Mouse (Mus musculus) cerebellum, adult (tissue): ENCODE results near the gene BC024978.
A peak's percentile ranks its signal among the peaks of the same experiment; 100 is the strongest.
"Not testable (repeated sequence)": the region's sequence is repeated elsewhere in the genome, so short reads cannot be mapped to it uniquely, and the experiment has no call there.

Experiments
- ATAC-seq: cut with Nextera tagmentation; 2 replicates; pipeline ENCODE4 v1.9.2; 2017; ENCODE audit warnings: mild to moderate bottlenecking, moderate library complexity, mixed read lengths; ENCODE audit not compliant: insufficient number of reproducible peaks, low FRiP score, low TSS enrichment

The BC024978 gene

DNA sequence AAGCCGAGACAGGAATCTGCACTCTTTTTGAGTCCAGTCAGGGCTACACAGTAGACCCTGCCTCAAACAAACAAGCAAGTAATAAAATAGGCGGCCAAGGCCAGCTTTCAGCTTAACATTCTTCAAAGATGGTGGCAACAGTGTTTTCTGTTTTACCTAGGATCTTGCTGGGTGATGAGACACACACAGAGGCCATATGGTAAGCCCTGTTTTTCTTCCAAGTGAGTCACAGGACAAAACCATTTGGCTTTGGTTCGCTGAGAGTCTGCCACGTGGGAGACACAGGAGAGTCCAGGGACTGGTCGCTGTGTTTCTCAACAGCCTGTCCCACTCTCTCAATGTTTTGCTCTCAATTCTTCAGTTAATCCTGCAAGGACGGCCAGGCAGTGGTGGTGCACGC lies 23.0 kb downstream of the BC024978 start:
- no peak; the same call in 1 of the 2 replicates for ATAC-seq

DNA sequence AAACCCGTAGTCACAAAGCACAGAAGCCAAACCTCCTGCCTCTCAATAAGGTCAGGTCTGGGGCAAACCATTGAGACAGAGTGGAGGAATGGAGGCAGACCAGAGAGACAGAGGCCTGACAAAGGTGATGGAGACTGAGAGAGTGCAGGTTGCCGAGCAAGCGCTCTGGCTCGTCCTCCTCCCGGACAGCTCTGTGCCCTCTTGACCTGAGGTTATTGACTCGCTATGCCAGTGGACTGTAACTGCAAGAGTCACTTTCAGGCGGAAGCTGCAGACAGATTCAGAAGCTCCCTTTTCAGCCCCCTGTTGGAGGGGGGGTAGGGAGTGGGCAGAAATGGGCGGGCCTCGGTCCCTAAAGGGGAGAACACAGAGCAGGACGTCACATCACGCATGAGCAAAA lies 24.4 kb downstream of the BC024978 start:
- no peak for ATAC-seq

DNA sequence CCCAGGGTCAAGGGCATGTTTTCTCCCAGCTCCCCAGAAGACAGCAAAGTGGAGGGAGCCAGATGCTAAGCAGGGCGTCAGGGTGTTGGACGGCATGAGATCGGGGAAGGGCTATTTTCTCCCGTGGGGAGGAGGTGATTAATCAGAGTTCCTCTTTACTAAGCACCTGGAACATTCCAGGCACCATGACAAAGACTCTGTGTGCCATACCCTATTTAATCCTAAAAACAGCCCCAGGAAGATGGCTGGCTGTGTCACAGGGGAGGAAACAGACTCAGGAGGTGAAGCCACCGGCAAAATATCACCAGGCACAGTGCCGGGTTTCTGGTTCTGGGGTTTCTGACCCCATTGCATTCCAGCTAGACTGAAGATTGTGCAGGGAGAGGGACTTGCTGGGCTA lies 26.4 kb downstream of the BC024978 start:
- no peak for ATAC-seq

DNA sequence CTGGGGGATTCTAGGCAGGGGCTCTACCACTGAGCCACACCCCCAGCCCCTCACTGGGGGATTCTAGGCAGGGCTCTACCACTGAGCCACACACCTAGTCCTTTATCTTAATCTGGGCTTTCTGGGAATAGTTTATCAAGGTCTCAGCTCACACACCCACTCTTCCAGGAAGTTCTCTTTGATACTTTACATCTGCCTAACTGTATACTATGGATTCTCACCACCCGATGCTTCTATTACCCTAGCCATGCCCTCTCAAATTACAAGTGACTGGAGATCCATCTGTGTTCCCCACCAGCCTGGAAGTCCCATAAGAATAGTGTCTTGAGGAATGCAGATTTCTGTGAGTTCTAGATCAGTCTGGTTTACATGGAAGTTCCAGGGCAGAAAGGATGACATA lies 27.0 kb downstream of the BC024978 start:
- no peak for ATAC-seq

DNA sequence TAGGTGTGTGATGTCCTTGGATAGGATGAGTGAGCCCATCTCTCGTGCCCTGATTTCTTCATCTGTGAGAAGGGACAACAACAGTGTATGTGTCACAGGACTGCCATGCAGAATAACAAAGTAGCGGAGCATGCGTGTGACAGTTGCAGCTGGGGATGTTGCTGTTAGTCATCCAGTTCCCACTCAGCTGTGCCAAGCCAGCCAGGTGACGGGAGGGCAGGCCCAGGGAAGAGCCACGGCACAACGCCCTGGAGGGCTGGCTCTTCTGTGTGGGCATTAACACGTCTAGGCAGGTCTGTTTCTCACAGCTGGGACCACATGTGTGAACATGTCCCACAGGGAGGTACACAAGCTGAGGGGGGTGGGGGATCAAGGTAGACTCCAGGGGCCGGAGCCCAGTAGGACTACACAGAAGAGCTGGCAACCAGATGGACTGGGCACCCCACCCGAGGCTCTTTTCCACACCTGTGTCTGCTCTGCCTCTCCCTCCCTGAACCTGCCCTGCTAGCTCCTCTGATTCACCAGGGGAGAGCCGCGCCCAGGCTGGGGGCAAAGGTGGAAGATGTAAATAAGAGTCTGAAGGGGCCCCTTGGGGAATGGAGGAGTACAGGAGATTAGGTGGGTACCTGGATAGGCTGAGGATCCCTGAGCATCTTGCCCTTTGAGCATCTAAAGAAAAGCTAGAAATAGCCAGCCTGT lies 29.4 kb downstream of the BC024978 start:
- no peak for ATAC-seq

DNA sequence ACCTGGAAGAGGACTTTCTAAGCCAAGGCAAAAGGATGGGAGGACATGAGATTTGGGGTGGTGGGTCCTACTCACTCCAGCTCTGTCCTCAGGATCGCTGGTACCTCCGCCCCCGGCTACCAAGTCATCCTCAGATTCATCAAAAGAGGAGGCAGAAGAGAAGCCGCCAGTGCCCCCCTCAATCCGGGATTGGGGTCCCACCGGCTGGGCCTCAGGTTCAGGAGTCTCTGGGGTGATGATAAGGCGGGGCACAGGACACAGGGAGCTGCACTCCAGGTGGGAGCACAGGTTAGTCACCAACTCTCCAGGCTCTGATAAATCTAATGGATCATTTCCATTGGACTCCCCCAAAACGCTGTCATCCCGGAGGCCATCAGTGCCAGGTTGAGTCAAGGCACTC lies 31.7 kb downstream of the BC024978 start:
- no peak for ATAC-seq

DNA sequence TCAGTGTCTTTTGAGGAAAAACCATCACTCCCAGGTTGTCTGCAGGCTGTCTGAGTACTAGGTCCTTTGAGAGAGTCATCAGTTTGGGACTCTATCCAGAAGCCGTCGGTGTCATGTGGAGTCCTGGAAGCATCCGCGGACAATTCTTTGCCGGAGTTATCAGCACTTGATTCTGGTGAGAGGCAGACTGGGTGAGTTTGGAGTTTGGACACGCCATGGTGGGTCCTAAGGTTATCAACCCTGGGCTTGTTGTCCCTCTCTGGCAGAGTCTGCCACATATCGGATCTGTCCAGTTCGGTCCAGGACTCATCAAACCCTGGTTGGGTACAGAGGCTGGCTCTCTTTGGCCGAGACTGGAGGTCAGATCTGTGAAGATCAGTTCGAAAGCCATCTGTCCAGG lies 32.1 kb downstream of the BC024978 start:
- peak; percentile 12; the same call in 1 of the 2 replicates for ATAC-seq

DNA sequence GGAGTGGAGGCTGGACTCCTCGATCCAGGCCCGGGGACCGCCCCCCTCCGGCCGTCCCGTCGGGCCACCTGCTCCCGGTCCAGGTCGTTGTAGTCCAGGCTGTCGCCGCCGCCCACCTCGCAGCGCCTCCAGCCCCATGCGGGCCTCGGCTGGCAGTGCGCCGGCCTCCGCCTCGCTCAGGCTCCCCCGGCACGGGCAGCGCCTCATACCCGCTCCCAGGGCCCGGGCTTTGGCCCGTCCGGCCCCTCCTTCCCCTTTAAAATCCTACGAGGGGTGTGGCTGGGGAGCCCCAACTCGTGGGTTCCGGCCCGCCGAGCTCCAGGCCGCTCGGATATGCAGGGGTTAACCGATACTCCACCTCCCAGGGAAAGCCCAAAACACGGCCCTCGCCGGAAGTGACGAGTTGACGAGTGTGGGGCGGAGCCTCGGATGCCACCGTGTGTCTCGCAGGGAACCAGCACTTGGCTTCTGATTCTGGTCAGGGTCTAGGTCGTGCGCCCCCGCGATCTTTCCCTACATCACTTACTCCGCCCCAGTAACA lies 32.8 kb downstream of the BC024978 start, which contains the start of gene Itpkc:
Itpkc (minus strand) TSS at position 381 of the 541 bp plus-strand sequence.
- peak; percentile 75 for ATAC-seq

DNA sequence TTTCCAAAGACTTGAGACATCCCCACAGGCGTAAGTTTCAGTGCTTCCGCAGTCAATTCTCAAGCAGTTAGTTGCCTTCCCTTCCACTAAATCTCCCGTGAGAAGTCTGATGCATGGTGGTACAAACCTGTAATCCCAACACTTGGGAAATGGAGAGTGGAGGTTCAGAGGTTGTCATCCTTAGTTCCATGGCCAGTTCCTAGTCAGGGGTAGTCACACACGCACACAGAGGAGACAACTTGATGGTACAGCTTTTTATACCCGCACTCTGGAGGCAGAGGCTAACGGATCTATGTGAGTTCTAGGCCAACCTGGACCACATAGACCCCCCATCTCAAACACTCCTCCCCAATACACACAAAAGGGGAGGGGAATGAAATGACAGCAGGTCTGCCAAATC lies 33.3 kb downstream of the BC024978 start:
- no peak for ATAC-seq

DNA sequence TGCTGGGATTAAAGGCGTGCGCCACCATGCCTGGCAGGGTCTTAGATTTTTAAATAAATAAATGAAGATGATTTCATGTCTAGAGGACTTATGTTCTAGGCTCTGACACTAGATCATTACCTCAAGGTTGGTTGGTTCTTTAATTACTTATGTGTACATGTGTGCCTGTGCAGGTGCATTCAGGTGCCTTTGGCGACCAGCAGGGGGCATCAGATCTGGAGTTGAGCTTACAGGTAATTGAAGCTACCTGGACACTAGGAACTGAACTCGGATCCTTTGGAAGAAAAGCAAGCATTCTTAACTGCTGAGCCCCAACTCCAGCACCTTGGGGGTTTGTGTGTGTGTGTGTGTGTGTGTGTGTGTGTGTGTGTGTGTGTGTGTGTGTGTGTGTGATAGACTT lies 35.2 kb downstream of the BC024978 start:
- ATAC-seq = no peak

DNA sequence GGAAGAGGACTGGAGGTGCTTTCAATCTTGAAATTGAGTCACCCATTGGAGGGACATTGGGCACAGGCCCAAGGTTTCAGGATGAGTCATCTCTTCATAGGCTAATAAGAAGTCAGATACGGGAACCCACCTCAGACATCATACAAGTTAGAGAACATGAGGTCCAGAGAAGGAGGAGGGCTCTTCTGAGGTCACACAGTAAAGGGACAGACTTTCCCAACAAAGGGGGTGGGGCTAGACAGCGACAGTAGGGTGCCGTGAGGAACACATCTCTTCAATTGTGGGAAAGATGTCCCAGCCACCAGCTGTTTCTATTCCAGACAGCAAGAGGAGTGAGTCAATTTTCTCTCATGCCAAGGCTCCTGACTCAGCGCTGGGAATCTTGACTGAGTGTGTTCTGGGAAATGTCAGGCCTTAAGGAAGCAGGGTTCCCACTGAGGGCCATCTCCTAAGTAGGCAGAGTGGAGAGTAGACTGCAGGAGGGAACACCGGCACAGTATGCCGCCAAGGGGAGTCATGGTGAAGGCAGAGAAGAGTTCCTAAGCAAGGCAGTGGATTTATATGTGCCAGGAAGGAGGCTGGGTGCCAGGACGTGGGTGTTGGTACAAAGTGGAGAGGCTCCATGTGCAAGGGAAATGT lies 36.2 kb downstream of the BC024978 start:
- no peak for ATAC-seq

DNA sequence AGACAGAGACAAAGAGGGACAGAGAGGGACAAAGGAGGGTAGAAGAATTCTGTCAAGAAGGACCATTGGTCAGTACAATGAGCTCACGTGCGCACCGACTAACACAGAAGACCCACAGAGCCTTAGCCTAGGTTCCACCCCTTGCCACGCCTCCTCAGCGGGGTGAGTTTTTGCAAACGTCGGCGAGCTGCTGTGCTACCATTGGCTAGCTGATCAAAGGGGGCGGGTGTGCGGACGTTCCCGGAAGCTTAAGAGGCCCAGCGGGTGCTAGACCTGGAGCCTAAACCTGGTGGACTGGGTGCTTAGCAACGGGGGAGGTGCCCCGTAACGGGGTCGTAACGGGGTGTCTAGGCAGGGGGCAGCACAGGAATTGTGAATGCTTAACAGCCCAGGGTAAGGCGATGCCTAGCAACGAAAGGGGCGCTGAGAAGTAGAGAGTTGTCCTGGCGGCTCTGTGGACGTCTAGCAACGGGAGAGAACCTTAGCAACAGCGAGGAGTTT lies 37.2 kb downstream of the BC024978 start, which contains the start of gene Coq8b:
Coq8b (plus strand) TSS at position 243 of the 501 bp plus-strand sequence.
- peak; percentile 89 for ATAC-seq

DNA sequence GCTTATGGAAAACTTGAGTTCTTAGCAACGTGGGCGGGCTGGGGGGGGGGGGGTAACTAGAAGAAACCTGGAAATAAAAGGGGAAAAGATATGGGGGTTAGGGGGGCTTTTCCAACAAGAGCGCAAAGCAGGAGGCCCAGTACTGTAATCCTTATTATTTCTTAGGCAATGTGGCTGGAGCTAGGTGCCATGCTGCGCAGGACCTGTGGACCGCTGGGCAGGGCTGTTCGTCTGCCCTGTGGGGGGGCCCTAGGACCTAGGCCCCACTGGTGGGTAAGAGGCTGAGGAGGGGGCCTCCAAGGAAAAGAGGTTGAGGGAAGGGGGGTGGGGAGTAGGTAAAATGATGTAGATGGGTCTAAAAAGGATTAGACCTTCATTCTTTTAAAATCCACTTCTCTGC lies 37.7 kb downstream of the BC024978 start:
- no peak for ATAC-seq

DNA sequence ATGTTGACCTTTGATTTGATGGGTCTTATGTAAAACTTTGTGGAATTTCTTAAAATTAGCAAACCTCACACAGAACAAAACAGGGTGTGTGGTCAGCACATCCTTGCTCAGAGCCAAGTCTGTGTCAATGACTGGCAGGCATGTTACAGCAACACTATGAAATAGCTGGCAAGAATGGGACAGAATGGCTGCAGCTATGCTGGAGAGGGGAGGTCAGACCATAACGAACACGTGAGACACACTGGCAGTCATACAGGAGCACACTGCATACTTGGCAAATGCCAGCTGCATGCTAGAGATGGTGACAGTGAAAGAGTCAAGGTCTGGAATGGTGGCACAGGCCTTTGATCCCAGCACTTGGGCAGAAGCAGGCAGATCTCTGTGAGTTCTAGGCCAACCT lies 40.1 kb downstream of the BC024978 start:
- no peak for ATAC-seq

DNA sequence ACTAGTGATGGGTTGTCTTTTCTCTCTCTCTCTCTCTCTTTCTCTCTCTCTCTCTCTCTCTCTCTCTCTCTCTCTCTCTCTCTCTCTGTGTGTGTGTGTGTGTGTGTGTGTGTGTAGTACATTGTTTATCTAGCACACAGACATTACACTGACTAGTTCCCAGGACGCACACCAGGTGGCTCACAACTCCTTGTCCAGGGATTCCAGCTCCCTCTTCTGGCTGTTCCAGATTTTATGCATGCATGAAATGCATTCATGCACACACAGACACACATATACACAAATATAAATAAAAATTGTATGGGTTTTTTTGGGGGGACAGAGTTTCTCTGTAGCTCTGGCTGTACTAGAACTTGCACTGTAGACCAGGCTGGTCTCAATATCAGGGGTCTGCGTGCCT lies 41.9 kb downstream of the BC024978 start:
- no peak for ATAC-seq

DNA sequence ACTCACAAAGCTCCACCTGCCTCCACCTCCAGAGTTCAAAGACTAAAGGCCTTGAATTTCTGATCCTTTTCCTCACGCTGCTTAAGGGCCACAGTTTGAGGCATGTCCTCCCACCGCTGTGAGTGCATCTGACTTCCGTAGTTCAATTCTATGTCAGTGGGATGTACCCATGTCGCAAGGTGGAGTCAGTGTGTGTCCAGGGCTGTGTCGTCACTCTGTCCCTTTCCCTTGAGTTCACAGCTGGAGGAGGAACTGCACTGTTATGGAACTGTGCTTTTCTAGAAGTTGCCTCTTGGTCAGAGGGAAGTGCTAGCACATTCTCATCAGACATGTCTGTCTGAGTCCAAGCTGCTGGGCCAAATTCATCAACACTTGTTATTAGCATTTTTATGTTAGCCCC lies 43.0 kb downstream of the BC024978 start:
- no peak for ATAC-seq

DNA sequence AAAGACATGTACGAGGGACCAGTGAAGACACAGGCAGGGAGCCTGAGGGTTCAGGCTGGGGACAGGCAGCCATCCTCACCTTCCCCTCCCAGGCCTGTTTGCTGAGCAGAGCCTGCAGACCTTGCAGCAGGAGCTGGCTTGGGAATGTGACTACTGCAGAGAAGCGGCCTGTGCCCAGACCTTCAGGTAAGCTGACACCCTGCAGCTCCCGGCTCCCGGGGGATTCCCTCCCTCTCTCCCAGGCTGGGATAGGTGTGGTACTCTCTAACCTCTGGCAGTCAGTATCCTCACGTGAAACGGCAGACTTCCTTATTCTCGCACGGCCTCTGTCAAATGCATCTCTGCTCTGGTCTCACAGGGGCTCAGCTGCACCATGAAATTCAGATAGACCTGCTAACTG lies 47.6 kb downstream of the BC024978 start:
- ATAC-seq = no peak

DNA sequence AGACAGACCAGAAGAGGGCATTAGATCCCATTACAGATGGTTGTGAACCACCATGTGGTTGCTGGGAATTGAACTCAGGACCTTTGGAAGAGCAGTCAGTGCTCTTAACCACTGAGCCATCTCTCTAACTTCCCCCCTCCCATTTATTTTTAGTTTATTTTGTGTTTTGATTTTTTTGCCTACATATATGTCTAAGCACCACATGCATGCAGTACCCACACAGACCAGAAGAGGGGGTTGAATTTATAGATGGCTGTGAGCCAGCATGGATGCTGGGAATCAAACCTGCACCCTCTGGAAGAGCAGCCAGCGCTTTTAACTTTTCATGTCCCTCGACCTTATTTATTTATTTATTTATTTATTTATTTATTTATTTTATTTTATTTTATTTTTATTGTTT lies 48.5 kb downstream of the BC024978 start:
- not testable (repeated sequence) for ATAC-seq

DNA sequence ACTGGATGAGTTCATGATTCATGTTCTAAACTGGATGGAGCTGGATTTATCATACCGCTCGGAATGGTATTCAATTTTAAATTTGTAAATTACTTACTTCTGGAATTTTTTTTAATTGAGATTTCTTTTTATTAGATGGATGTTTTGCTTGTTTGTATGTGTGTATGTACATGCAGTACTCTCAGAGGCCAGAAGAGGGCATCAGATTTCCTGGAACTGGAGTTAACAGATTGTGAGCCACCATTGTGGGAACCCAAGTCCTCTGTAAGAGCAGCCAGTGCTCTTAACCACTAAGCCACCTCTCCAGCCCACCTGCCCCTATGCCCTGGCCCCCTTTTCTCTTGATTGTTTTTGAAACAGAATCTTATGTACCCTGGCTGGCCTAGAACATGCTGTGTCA lies 53.6 kb downstream of the BC024978 start:
- no peak for ATAC-seq

DNA sequence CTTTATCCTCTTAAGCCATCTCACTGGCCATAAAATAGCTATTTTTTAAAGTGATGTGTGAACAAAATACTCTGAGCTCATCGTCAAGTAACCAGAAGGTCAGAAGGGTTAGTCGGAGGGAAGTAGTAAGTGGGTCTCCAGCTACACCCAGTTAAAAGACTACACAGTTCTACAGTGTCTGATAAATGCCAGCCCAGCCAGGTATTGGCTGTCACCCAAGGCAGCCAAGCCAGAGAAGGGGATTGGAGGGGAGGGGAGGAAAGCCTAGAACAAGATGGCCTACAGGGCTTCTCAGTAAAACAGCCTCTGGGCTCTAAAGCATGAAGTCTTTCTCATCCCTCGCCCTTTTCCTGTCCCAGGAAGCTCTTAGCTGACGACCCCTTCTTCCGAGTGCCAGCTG lies 54.3 kb downstream of the BC024978 start:
- ATAC-seq = no peak

DNA sequence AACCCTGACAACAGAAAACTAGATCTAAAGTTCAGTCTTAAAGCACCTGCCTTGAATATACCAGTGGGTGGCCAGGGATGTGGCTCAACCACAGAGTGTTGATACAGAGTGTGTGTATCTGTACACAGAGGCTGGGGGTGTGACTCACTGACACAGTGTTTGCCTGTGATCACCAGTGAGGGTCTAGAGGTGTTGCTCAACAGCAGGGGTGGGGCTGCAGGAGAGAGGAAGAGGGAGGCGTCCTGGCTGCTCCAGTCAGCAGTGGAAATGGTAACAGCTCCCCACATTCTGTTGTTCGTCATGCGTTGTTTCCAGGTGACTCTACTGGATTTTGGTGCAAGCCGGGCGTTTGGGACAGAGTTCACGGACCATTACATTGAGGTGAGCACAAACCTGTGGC lies 56.4 kb downstream of the BC024978 start:
- no peak for ATAC-seq

DNA sequence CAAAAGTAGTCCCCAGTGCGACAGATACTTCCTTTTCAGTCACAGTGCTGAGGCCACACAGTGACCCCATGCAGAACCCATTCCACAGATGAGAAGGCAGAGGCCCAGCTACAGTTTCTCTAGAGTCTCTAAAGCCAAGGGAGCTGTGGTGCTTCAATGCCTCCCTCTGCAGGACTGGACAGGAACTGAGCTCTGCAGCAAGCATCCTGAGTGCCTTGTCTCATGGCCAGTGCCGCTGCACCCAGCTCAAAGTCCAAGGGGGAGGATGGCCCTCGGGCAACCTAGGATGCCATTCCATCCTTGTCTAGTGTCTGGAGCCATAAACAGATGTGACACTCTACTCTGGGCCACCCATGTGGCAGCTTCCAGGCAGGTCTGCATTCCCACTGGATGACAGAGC lies 60.1 kb downstream of the BC024978 start:
- no peak for ATAC-seq
